Mouse (Mus musculus) cerebellum, adult 9-11 months (tissue): ENCODE results near the gene Wdr74.

Experiments
- DNase-seq: peaks from one replicate; pipeline ENCODE4 v3.0.0; 2022

The Wdr74 gene

DNA sequence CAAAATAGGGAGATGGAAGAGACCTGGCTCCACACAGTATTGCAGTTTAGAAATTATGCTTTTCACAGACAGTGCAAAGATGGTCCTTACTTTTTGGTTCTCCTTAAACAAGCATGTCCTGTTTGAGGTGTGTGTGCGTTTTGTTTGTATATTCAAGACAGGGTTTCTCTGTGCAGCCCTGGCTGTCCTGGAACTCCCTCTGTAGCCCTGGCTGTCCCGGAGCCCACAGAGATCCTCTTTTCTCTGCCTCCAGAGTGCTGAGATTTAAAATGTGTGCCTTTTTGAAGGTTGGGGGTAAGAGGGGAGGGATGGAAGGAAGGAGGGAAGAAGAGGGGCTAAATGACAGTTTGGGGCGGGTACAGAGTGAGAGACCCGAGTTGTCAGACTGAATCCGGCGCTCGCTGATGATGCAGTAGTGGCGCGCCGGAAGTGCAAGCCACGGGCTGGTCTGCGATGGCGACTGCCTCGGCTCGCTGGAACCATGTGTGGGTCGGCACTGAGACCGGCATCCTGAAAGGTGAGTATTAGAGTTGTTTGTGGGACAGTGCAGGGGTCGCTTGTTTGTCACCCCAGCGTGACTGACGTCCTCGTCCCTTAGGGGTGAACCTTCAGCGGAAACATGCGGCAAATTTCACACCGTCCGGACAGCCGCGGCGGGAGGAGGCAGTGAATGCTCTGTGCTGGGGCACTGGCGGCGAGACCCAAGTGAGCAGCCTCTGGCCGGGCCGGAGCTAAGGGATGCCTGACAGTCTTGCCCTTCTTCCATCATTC lies at the start of gene Wdr74:
Wdr74 (plus strand) TSS at position 439 of the 771 bp plus-strand sequence.
- DNase-seq, result peak; percentile 90

DNA sequence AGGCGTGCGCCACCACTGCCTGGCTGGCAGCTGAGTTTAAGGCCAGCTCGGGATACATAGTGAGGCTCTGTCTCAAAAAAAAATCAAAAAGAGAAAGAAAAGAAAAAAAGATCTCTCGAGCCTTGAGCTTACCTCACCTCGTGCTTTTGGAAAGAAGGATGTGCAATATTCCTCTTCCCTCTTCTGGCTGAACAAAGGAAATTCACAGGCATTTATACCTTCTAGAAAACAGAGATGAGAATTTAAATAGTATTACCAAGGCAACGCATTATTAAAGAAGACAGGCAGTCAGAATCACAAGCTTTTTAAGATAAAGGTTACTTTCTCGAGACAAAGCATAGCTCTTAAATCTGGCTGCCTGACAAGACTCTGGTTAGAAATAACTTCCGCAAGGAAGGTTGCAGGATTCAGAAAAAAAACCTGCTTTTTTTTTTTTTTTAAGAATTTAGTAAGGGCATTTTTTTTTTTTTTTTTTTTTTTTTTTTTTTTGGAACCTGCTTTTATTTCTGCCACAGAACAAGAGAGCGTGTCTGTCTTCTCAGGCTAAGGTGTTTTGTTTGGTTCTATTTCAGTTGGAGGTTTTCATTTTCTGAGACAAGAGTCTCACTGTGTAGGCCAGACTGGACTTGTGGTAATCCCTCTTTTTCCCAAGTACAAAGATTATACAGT lies 43.6 kb upstream of the Wdr74 start:
- no peak for DNase-seq

DNA sequence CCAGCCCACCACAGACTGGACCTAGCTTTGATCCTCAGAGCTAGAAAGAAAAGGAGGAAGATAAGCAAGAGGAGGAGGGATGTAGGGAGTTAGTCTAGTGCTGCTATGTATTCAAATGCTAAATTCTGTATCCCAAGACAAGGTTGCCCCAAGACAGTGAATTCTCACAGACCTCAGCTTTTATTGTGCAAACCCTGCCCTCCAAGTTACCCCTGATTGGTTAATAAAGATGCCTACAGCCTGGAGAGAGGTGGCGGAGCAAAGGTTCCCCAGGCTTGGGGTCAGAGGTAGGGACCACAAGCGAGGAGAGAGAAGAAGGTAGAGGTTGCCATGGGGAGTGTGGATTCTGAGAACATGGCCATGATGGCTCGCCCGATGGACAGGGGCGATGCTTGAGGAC lies 42.9 kb upstream of the Wdr74 start:
- no peak for DNase-seq

DNA sequence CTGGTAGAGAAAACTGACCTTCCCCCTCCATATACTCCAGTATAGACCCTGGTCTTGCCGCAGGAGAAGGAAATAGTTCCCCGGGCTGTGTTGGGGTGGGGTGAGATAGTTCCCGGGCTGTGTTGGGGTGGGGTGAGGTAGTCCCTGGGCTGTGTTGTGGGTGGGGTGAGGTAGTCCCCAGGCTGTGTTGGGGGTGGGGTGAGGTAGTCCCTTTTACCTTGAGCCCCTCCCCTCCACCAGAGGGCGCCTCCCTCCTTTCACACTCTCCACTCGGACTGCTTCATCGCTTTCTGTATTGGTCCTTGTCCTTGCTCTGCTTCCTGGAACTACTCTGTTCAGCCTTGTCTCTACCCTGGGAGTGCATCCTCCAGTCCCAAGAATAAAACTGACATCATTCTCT lies 40.3 kb upstream of the Wdr74 start:
- DNase-seq, result no peak

DNA sequence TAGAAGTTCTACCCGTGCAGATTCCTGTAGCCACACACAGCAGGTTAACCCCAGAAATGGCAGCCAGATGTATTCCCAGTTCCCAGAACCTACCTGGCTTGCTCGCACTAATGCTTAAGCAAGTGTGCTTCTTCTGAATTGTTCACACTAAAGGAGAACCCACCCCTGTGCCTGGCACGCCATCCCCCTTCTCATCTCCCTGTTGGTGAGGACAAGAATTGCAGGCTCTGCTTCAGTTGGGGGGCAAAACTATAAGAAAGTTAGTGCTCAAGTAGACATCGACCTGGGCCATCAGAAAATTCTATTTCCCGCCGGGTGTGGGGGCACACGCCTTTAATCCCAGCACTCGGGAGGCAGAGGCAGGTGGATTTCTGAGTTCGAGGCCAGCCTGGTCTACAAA lies 36.0 kb upstream of the Wdr74 start:
- no peak for DNase-seq

DNA sequence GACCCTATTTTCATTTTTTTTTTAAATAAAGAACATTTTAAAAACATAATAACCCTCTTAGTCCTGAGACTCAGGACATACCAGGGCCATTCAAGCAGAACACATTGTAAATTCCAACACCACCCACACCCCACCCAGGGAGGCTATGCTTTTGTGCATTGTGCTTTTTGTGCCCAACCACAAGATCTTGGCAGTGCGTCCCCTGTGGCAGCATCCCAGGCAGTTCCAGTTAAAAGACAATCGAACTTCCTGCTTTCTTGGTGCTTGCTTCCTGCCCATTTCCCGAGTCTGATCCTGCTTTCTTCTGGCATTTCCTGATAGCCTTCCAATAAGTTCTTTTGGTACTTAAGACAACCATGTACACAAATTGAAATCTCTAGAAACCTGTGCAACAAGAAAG lies 33.2 kb upstream of the Wdr74 start:
- no peak for DNase-seq

DNA sequence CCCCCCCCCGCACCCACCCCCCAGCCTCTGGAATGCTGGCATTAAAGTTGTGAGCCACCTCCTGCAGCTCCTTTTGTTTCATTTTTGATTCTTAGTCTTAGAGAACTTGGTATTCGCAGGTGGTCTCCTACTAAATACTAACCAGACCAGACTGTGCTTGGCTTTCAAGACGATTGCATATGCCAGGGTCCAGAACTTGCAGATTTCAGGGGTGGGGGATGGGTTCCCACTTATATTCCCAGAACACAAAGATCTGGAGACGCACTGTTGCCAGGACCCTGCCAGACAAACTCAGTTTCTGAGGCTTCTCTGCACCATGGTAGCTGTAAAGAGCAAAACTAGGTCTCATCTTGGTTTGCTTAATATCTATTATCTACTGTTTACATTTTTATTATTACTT lies 32.1 kb upstream of the Wdr74 start:
- no peak for DNase-seq

DNA sequence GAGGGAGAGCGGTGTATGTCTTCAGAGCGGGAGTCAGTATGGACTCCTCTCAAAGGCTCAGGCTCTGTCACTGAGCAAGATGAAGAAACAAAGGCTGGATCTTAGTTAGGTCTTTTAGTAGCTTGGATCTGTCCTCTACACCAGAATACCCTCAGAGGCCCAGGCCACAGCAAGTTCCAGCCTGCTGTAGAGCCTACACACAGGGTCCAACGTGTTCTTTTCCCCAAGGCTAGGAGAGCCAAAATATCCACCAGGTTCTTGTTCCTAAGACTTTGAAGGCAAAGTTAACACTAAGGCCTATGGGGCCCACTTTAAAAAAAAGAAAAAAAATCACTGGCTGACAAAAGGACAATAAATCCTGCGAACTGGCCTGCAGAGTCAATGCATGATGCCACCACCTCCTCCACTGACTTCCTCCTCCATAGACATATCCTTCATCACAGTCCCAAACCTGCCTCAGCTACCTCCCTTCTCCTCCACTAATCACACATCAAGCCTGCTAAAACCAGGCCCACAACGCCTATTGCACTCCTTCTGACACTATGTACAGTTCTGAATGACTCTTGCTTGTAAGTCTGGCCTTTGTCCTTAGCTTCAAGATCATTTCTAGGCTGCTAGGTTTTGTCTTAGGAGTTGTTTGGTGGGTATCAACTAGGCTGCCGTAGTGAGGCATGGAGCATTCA lies 30.5 kb upstream of the Wdr74 start:
- DNase-seq, result no peak

DNA sequence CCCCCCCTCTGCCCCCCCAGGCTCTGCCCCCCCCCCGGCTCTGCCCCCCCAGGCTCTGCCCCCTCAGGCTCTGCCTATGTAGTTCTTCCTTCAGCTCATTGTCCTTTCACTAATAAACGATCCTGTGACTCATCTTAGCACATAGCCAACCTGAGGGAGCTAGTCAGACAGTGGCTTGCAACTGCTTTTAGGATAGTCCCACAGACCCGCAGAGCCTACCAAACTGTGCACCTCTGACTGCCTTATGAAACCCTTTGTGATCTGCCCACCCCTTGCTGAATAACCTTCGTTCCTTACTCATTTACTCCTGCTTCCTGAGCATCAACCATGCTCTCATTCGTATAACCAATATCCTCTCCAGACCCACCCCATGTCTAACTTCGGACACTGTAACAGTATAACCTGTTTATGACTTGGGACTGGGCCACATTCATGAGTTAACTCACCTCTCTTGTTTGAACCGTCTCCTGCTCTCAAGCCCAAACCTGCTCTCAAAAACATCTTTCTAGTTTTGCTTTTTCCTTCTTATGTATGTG lies 29.4 kb upstream of the Wdr74 start:
- no peak for DNase-seq

DNA sequence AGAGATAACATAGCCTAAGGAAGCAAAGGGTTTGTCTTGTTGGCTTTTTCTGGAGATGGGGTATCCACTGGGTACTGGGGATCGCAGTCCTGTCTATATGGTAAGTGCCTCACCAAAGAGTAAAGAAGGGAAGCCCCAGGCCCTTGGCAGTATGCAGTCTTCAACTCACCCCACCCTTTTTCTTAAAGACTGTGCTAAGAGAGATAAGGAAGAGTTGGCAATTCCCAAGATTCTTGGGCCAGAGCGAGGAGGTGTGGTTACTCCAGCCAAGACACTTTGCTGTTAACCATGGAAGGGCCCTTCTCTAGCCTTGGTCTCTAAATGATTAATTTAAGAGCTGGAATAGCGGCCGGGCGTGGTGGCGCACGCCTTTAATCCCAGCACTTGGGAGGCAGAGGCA lies 28.7 kb upstream of the Wdr74 start:
- DNase-seq, result no peak

DNA sequence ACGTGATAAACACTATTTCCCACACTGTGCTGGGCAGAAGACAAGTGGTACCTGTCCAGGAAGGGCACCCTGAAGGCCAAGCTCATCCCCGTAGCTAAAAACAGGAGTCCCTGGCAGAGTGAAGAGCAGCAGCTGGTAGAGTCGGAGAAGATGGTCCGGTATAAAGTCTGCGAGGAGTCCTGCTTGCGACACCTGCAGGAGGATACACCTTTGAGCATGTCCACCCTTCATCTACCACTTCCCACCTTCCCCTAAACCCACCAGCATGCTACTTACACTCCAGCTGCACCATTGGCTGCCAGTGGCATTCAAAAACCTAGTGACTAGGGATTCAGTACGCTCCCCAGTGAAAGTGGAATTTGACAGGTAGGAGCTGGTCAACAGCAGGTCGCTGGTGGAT lies 26.7 kb upstream of the Wdr74 start:
- no peak for DNase-seq

DNA sequence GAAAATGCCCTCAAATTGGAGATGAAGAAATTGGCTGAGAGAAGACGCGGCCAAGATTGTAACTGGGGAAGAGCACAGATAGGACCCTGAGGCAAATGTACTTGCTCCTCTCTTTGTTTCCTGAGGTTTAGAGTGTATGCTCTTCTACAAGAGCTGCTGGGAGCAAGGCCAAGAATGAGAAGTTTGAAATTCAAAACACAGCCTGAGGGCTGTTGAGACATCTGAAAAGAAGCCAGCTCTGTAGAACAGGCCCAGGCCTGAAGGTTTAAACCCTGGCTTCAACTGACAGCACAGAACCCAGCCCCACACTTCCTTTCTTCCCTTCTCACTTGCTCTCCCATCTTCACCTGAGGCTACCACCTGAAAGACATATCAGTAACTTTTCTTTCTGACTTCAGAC lies 25.6 kb upstream of the Wdr74 start:
- no peak for DNase-seq

DNA sequence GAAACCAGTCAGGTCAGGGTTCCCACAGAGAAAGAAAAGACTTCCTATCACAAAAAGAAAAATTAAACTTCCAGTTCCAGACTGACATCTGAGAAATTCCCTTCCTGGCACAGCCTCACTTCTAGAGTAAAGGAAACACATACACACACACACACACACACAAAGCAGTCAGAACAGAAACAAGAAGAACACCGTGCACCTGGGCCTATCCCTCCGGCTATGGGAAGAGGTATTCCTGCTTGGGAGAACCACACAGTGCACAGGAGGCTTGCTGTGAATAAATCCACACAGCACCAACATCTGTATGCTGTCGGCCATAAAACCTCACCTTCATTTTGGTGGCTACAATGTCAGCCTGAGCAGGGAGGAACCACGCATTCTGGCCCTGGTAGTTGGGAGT lies 24.1 kb upstream of the Wdr74 start:
- DNase-seq, result no peak

DNA sequence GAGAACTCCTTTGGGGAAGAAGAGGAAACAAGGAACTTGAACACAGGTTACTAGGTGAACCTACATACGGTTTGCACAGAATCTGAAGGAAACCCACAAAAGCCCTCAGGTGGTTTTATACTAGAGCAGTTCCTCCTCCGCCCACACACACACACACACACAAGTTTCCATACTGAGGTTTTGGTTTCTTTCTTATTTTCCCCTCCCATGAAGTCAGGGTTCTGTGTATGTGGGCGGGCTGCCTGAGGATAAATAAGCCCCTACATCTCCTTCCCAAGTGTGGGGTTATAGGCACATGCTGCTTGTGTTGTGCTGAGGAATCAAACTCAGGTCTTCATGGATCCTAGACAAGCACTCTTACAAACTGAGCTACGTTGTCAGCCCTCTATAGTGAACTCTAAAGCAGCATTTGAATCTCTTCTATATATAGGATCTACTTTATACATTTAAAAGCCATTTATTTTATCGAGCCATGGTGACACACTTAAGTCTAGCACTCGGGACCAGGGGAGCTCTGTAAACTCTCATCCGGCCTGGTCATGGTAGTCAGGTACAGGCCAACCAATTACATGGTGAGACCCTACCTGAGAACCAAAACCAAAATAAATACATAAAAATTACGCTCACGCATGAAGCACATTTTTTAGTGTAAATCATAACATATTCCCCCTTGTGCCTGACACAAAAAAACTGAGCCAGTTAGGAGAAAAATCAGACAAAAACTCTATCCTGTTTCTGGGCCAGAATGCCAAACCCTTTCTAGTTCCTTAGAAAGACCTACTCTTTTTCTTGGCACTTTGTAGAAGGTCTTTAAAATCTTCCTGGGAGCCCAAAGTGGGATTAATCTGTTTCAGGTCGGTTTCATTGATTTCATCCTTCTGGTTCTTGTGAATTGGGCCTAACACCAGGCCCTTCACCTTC lies 23.4 kb upstream of the Wdr74 start:
- DNase-seq, result no peak

DNA sequence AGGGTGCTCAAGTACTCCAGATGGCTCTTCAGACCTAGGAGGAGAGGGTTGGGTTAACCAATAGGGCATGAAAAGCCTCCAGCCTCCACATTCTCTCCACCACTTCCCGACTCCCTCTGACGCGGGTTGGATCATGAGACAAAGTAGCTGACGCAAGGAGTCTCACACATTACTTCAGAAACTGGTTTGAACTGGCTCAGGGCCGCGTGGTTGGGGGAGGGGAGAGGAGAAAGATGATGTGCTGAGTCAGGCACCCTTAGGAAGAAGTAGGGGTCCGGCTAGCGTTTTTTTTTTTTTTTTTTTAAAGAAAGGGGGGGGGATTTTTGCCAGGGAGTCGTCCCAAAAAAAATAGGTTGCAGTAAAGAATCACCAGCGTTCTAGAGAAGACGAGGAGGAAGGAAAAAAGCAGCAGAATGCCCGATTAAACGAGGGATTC lies 22.7 kb upstream of the Wdr74 start:
- peak; percentile 69 for DNase-seq

DNA sequence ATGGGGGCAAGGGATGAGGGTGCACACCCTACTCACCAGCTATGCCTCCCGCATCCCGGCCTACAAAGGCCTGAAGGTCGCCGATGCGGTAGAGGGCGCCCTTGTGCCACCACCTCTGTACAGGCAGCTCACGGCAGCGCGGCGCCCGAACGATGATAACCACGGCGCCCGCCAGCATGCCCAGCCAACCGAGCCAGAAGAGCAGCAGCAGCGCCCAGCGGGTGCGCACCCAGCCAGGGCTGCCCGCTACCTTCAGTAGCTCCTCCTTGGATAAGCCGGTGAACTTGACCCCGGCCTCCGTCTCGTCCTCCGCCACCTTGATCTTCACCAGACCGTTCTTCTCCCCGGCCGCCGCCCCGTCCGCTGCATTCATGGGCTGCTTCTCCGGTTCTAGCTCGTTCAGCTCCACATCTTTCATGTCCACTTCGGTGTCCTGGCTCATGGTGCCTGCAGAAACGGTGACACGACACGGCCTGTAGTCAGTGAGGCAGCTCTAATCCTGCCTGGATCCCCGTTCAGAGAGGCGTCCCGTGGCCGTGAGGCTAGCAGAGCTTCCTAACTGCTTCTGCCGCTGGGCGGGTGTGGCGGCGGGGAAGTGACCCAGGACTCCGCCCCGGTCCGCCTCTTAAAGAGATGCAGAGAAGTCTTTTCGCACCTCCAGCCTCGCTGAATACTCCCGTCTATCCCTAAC lies 22.2 kb upstream of the Wdr74 start:
- peak; percentile 89 for DNase-seq

DNA sequence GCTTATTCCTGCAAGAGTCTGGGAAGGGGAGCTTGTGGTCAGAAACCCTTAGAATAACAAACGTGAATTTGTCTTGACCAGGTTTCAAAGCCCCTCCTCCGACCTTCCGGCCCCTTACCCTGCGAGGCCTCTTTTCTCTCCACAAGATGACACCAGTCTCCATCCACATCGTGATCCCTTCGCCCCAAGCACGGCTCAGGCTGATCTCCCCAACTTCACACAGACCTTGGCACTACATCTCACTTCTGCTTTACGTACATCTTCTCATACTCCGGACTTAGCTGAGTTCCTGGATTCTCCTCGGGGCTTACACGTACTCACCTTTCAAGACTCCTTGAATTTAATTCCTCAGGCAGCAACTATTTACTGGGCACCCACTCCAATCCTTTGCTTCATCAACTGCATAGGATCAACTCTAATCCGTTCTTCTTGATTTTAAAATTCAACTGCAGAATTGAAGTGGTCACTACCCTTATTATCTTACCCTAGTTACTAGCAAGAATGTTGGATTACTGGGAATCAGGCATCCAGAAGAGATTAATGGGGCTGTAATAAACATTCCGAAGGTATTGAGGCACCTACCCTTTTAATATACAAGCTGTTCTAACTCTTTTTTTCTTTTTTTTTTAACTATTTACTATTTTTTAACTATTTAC lies 21.5 kb upstream of the Wdr74 start:
- DNase-seq, result no peak

DNA sequence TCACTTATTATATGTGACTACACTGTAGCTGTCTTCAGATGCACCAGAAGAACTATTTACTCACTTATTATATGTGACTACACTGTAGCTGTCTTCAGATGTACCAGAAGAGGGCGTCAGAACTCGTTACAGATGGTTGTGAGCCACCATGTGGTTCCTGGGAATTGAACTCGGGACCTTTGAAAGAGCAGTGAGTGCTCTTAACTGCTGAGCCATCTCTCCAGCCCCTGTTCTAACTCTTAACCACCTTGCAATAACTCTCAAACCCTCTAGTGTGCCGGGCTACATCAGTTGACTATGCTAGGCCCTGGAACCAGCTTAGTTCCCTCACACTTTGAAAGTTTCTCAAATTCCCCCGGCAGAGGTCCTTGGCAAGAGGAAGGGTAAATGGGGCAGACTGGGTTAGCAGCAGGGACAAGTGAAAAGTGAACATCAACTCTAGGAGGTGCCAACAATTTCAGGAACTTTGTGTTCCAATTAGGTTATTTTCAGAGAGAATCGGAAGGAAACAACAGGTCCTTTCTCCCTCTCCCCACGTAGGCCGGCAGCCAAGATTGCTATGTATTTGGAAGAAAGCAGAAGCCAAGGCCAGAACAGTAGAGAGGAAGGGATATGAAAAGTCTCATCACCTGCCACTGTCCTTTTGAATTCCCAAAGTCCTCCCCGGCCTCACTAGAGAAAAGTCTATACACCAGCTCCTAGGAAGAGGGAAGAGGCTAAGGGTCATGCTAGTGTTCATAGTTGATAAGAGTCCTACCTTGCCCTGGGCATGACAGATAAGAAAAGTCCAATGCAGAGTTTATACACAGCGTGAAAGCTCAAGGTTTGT lies 20.8 kb upstream of the Wdr74 start:
- no peak for DNase-seq

DNA sequence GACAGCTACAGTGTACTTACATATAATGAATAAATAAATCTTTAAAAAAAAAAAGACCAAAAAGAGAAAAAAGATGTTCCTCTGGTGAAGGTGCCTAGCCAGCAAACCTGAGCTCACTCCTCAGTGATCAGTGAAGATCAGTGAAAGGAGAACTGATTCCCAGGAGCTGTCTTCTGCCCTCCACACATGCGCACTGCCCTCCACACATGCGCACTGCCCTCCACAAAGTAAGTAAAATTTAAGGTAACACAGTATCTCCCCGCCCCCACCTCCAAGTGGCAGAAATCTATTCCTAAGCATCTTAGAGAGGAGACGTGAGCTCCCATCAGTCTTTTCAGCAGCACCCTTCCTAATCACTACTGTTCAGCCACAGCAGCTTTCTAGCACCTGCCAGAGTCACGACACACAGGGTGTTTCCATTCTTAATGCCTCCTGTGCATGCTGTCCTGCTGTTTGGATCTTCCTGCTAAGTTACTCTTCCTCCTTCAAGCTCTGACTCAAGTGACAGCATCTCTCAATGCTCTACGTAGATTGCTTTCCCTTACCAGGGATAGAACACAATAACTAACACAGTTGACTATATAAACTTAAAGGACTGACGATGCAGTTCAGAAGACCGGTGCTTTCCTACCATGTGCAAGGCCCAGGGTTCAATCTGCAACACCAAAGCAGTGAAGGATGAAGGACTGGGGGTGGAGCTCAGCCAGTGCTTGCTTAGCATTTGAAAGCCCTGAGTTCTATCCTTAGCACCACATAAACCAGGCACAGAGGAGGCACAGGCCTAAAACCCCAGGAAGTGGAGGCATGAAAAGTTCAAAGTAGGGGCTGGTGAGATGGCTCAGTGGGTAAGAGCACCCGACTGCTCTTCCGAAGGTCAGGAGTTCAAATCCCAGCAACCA lies 19.5 kb upstream of the Wdr74 start:
- DNase-seq, result no peak
